Mouse (Mus musculus) Patski (cell line): Measurements from ENCODE around the gene C1rb. TPM values are rescaled to one million over a fixed set of nuclear protein-coding genes. Genes with fewer than 3 reads are reported as not detected.
"Not testable (repeated sequence)": the region's sequence is repeated elsewhere in the genome, so short reads cannot be mapped to it uniquely, and the experiment has no call there.

Experiments
- ATAC-seq: fragments of 100-300 bp; one replicate; pipeline ENCODE4 v1.8.0; 2021
- CTCF ChIA-PET: fragments of 350-600 bp; sonication (Branson Sonifier 250); formaldehyde crosslinking; loops from one replicate; lab custom pipeline; 2022; ENCODE audit warnings: inconsistent platforms; lab: Charles Lee
- POLR2A ChIA-PET: fragments of 350-600 bp; sonication (Branson Sonifier 250); formaldehyde crosslinking; loops from one replicate; lab custom pipeline; 2022; ENCODE audit warnings: antibody characterized with exemption, inconsistent platforms; lab: Charles Lee
- DNase-seq: peaks from one replicate; pipeline ENCODE4 v3.0.0-alpha.2; 2011; ENCODE audit warnings: low read depth, low spot score
- H3K27me3 ChIP-seq: fragments of 371-371 bp; one replicate; pipeline ENCODE4 v1.5.1; 2021
- CTCF ChIP-seq: fragments of 100-300 bp; IDR thresholded peaks from one replicate; pipeline ENCODE4 v1.5.1; 2021
- in situ Hi-C: fragments of 300-500 bp; cut with MboI; formaldehyde crosslinking; loops from 3 replicates; pipeline ENCODE4 v1.11.1; 2018; ENCODE audit warnings: low pct_unique_long_range_greater_than_20kb, mixed read lengths
- polyA plus RNA-seq: library from polyadenylated mRNA; unstranded; gene quantifications from one replicate; pipeline ENCODE4 v1.2.3, GENCODE M21; 2021

The C1rb gene
- polyA plus RNA-seq, 1 experiment from 2014 or later: 7.9 TPM

GRCm38 (mm10) chr6:124588771-124589170, 18.7 kb downstream of the C1rb start:
- TF ChIP-seq CTCF: no peak
- POLR2A ChIA-PET: no interaction called here
- DNase-seq: no peak
- no peak for ATAC-seq
- peaks cover 30% of the 10 kb centered on the region for H3K27me3 ChIP-seq
- in situ Hi-C loops: no loop called here
- CTCF ChIA-PET: no interaction called here

- DNase-seq (no peak), ATAC-seq (no peak)
- POLR2A ChIA-PET: no interaction called here
- in situ Hi-C loops: no loop called here
- TF ChIP-seq CTCF: no peak
- CTCF ChIA-PET: no interaction called here
- H3K27me3 ChIP-seq: peaks cover 22% of the 10 kb centered on the region
Measured at GRCm38 (mm10) chr6:124592186-124592700, 22.1 kb downstream of the C1rb start.

- in situ Hi-C loops: no loop called here
- no peak for ATAC-seq
- no peak for TF ChIP-seq CTCF
- H3K27me3 ChIP-seq: peaks cover 20% of the 10 kb centered on the region
- DNase-seq: no peak
- CTCF ChIA-PET: no interaction called here
- POLR2A ChIA-PET: no interaction called here
Measured at GRCm38 (mm10) chr6:124593121-124593520, 23.0 kb downstream of the C1rb start.

- in situ Hi-C loops: no loop called here
- no peaks in the 10 kb centered on the region for H3K27me3 ChIP-seq
- POLR2A ChIA-PET: no interaction called here
- ATAC-seq (no peak), DNase-seq (no peak)
- CTCF ChIA-PET: no interaction called here
- no peak for TF ChIP-seq CTCF
Measured at GRCm38 (mm10) chr6:124602031-124602430, 31.9 kb downstream of the C1rb start.

GRCm38 (mm10) chr6:124625612-124626011, 55.5 kb downstream of the C1rb start:
- POLR2A ChIA-PET: no interaction called here
- CTCF ChIA-PET: no interaction called here
- DNase-seq (no peak), ATAC-seq (no peak)
- TF ChIP-seq CTCF: no peak
- in situ Hi-C loops: no loop called here
- no peaks in the 10 kb centered on the region for H3K27me3 ChIP-seq

GRCm38 (mm10) chr6:124626184-124626583, 56.1 kb downstream of the C1rb start:
- ATAC-seq, H3K27me3 ChIP-seq, POLR2A ChIA-PET, CTCF ChIA-PET, DNase-seq, in situ Hi-C loops: not testable (repeated sequence)

- POLR2A ChIA-PET: no interaction called here
Measured at GRCm38 (mm10) chr6:124630763-124631162, 60.7 kb downstream of the C1rb start.

More at GRCm38 (mm10) chr6:124630763-124631162, 60.7 kb downstream of the C1rb start:
- no peak for TF ChIP-seq CTCF
- in situ Hi-C loops: loop anchor here (10.0 kb wide), 1 partner anchor 96 kb away; no protein-coding TSS in a partner anchor
- no peaks in the 10 kb centered on the region for H3K27me3 ChIP-seq
- CTCF ChIA-PET: no interaction called here
- ATAC-seq (no peak), DNase-seq (no peak)

Other genes starting within 250 kb of the C1rb start
- gene Pex5, start 155.2 kb upstream of the C1rb start, polyA plus RNA-seq: 61.4 TPM
- 0.68 TPM for gene Clstn3, start 105.5 kb upstream of the C1rb start, polyA plus RNA-seq
- 20.3 TPM for gene C1rl, start 77.2 kb upstream of the C1rb start, polyA plus RNA-seq
- gene C1ra, start 57.9 kb upstream of the C1rb start, polyA plus RNA-seq: 59.0 TPM
- gene C1s1, start 27.9 kb upstream of the C1rb start, polyA plus RNA-seq: 60.3 TPM
- gene C1s2, start 65.8 kb downstream of the C1rb start, polyA plus RNA-seq: 6.1 TPM
- 107 TPM for gene Lpcat3, start 92.7 kb downstream of the C1rb start, polyA plus RNA-seq
- 100 TPM for gene Emg1, start 141.9 kb downstream of the C1rb start, polyA plus RNA-seq
- gene Phb2, start 142.0 kb downstream of the C1rb start, polyA plus RNA-seq: 275 TPM
- gene Ptpn6, start 168.4 kb downstream of the C1rb start, polyA plus RNA-seq: 1.5 TPM
- gene Grcc10, start 171.1 kb downstream of the C1rb start, polyA plus RNA-seq: 270 TPM
- 0.82 TPM for gene Gm45234, start 185.7 kb downstream of the C1rb start, polyA plus RNA-seq
- 100.0 TPM for gene Atn1, start 186.2 kb downstream of the C1rb start, polyA plus RNA-seq
- 25.8 TPM for gene Eno2, start 199.4 kb downstream of the C1rb start, polyA plus RNA-seq
- gene Lrrc23, start 209.4 kb downstream of the C1rb start, polyA plus RNA-seq: not detected
- gene Spsb2, start 238.4 kb downstream of the C1rb start, polyA plus RNA-seq: 23.6 TPM
- 1,211 TPM for gene Tpi1, start 244.0 kb downstream of the C1rb start, polyA plus RNA-seq